9 mouse cellular contexts compared by ENCODE assay signal in the genomic region with DNA sequence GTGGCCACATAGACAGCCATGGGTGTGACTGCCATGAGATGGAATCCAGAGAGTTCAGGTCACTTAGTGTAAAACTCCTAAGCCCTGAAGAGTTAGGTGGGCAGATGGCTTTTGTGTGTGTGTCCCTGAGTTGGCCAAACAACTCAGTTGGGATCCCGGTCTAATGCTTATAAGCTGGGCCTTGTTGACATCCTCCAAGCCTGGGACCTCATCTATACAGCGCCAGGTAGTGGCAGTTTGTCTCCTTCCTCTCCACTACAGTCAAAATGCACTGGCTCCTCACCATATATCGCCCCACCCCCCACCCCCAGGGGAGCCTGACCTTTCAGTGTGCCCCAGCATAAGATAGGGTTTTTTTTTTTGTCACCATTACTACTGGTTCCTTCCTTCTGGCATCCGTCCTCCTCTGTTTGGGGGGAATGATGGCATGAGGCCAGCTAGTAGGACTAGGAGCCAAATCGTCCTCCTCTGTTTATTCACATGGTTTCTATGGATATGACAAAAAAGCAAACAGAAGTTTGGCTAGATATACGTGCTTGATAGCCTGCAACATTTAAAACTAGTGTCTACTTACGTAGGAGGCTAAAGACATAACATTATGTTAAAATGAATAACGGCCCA. TPM values are rescaled to one million over a fixed set of nuclear protein-coding genes. Genes with fewer than 3 reads are reported as not detected.
DNase-seq lines count a peak whose midpoint lies in the region; ATAC-seq and TF ChIP-seq lines count a peak whose summit lies in the region.
"Had no signal": no experiment of that assay in that cellular context is flagged by ENCODE, and none has a peak within 500 bp of the region (broad histone marks: within the 10 kb centered on the region; RNA-seq: fewer than 3 reads in every experiment).

No protein-coding gene starts in this region.

- H3K36me3 ChIP-seq in heart, adult 2 months (ENCODE audit: control insufficient read depth, insufficient read depth, low read length): peaks cover 5% of the 10 kb centered on the region; the same call in 1 of the 2 replicates
- H3K36me3 ChIP-seq in heart, embryonic 10.5 days: no peaks in the 10 kb centered on the region
- no peaks in the 10 kb centered on the region for H3K36me3 ChIP-seq in limb, embryonic 14.5 days (ENCODE audit: control insufficient read depth, insufficient read depth, low read length)
- H3K36me3 ChIP-seq: liver, embryonic 13.5 days had no signal

- intact Hi-C loops in heart, adult 2 months (cut with DNase I): loop anchor here (2.0 kb wide), 1 partner anchor 43 kb away; no protein-coding TSS in a partner anchor
- intact Hi-C loops in gastrocnemius, postnatal 14 days (cut with DNase I; ENCODE audit: low total_unique reads): no loop called here

- no peak overlapping the region for H3K4me2 ChIP-seq in limb, embryonic 14.5 days (replicated peaks; ENCODE audit: low read depth, low read length, severe bottlenecking)
- H3K4me2 ChIP-seq: liver, embryonic 13.5 days had no signal

- TF ChIP-seq CTCF in heart, adult 2 months (IDR thresholded peaks at IDR 0.05): no peak

- H3K79me2 ChIP-seq in heart, adult 2 months (replicated peaks; ENCODE audit: control insufficient read depth, insufficient read depth, low read length): no peaks in the 10 kb centered on the region

- peaks cover 41% of the 10 kb centered on the region for H3K4me1 ChIP-seq in heart, adult 2 months (ENCODE audit: control insufficient read depth, insufficient read depth, low read length)
- peaks cover 36% of the 10 kb centered on the region for H3K4me1 ChIP-seq in heart, embryonic 10.5 days
- H3K4me1 ChIP-seq in limb, embryonic 14.5 days (ENCODE audit: control insufficient read depth, insufficient read depth, low read length): peaks cover 30% of the 10 kb centered on the region

- no peak for ATAC-seq in limb, embryonic 14.5 days (ENCODE audit: low FRiP score, low read depth)

- no peaks in the 10 kb centered on the region for H3K27me3 ChIP-seq in heart, adult 2 months (ENCODE audit: control insufficient read depth, insufficient read depth, low read length)
- no peaks in the 10 kb centered on the region for H3K27me3 ChIP-seq in heart, embryonic 10.5 days (ENCODE audit: insufficient read depth, poor library complexity, severe bottlenecking)
- no peaks in the 10 kb centered on the region for H3K27me3 ChIP-seq in limb, embryonic 14.5 days (ENCODE audit: control insufficient read depth, insufficient read depth, low read length)
- H3K27me3 ChIP-seq: liver, embryonic 13.5 days had no signal

- TF ChIP-seq EP300 in heart, adult 2 months (IDR thresholded peaks at IDR 0.05; ENCODE audit: insufficient read depth, low read depth, low read length): 0 out of 2 replicates have a peak, but pooled peaks have one; percentile 25

- DNase-seq in heart, adult 2 months: peak in 1 of 2 experiments; percentile 53
- no peak for DNase-seq in heart, embryonic 10.5 days (ENCODE audit: low spot score)
- peak; percentile 17 for DNase-seq in right cerebral cortex, adult 18-20 months
- no peak for DNase-seq in right cerebral cortex, postnatal 36 days (ENCODE audit: low spot score in 2 of 2)
- peak; percentile 69 for DNase-seq in limb, embryonic 14.5 days (ENCODE audit: low spot score)
- no peak for DNase-seq in adrenal gland, postnatal 10 days
- DNase-seq in gastrocnemius, postnatal 14 days: no peak
- no peak for DNase-seq in frontal cortex, postnatal 14 days (ENCODE audit: low spot score in 2 of 2)
- DNase-seq: liver, embryonic 13.5 days had no signal

- no peak for TF ChIP-seq POLR2A in heart, adult 2 months (IDR thresholded peaks at IDR 0.05; ENCODE audit: insufficient read depth, low read depth, low read length)
- no peak for TF ChIP-seq POLR2A in limb, embryonic 14.5 days (IDR thresholded peaks at IDR 0.05; ENCODE audit: borderline replicate concordance, extremely low read depth, insufficient read depth, insufficient read length)

- no peak overlapping the region for H3K4me3 ChIP-seq in heart, adult 2 months
- H3K4me3 ChIP-seq in heart, embryonic 10.5 days: no peak overlapping the region
- no peak overlapping the region for H3K4me3 ChIP-seq in limb, embryonic 14.5 days (replicated peaks; ENCODE audit: low read length)
- H3K4me3 ChIP-seq: liver, embryonic 13.5 days had no signal

- no peak overlapping the region for H3K9ac ChIP-seq in heart, adult 2 months (ENCODE audit: low read depth, low read length)
- H3K9ac ChIP-seq in limb, embryonic 14.5 days (ENCODE audit: low read depth, low read length, severe bottlenecking): no peak overlapping the region
- H3K9ac ChIP-seq: liver, embryonic 13.5 days had no signal

- WGBS in heart, adult 2 months: 36% methylated on average over 8 of the region's 8 CpGs
- 70% methylated on average over 8 of the region's 8 CpGs for WGBS in heart, embryonic 10.5 days
- WGBS in limb, embryonic 14.5 days: 54% methylated on average over 8 of the region's 8 CpGs

- H3K9me3 ChIP-seq in heart, embryonic 10.5 days: no peaks in the 10 kb centered on the region
- no peaks in the 10 kb centered on the region for H3K9me3 ChIP-seq in limb, embryonic 14.5 days (ENCODE audit: control insufficient read depth, low read length)
- H3K9me3 ChIP-seq: liver, embryonic 13.5 days had no signal

- H3K27ac ChIP-seq in heart, adult 2 months: peak overlapping the region; percentile 87
- H3K27ac ChIP-seq in heart, embryonic 10.5 days: no peak overlapping the region
- H3K27ac ChIP-seq in limb, embryonic 14.5 days (replicated peaks; ENCODE audit: low read depth, low read length): peak overlapping the region; percentile 67; the same call in 1 of the 2 replicates
- H3K27ac ChIP-seq: liver, embryonic 13.5 days had no signal

RNA-seq across cellular contexts. Expression of gene Scgb1a1, which starts 18.0 kb away (rescaled TPM):
- under 1 TPM in 1 of 2 experiments, not detected in 1; 0.73 TPM for total RNA-seq in heart, adult 2 months (2021)
- 0.50 and 2,957 TPM in 2 replicates for polyA plus RNA-seq in heart, adult 2 months (2012; rRNA removed)
- not detected in 2 replicates for polyA plus RNA-seq in heart, embryonic 10.5 days (2016; fragmentation: Nextera tagmentation; extraction: Ambion mirVana)
- polyA plus RNA-seq in limb, embryonic 14.5 days (2012; rRNA removed): 0.35 TPM in 1 of 2 replicates, not detected in the other
- polyA plus RNA-seq in limb, embryonic 14.5 days (2014; fragmentation: Nextera tagmentation; extraction: Ambion mirVana): not detected in 2 replicates
- total RNA-seq in adrenal gland, postnatal 10 days (2021): 1 to 10 TPM in 1 of 2 experiments, not detected in 1; 3.9 TPM
- total RNA-seq in gastrocnemius, postnatal 14 days (2021): not detected
- polyA plus RNA-seq: liver, embryonic 13.5 days had no signal

Comparison
In these comparisons a context has a peak if more than half of its experiments do, and no peak if none do; other contexts are left out.
1. DNase-seq: peak in right cerebral cortex, adult 18-20 months (single experiment) and limb, embryonic 14.5 days (single experiment); none in heart, embryonic 10.5 days (single experiment), right cerebral cortex, postnatal 36 days (0 of 2), adrenal gland, postnatal 10 days (single experiment), gastrocnemius, postnatal 14 days (single experiment) and frontal cortex, postnatal 14 days (0 of 2).